Mouse (Mus musculus): ENCODE results near the gene Spast.
A peak's percentile ranks its signal among the peaks of the same experiment; 100 is the strongest.

Gene Spast

GRCm38 (mm10) chr17:74424401-74425005, 85.7 kb downstream of the Spast start:
- no peak for DNase-seq (ENCODE audit: low read depth, low spot score)

- DNase-seq (ENCODE audit: low read depth, low spot score) = no peak
Observed at GRCm38 (mm10) chr17:74430074-74430473, 91.3 kb downstream of the Spast start.

- peak; percentile 59 for DNase-seq (ENCODE audit: low read depth, low spot score)
Observed at GRCm38 (mm10) chr17:74431481-74431880, 92.7 kb downstream of the Spast start.

- DNase-seq (ENCODE audit: low read depth, low spot score) = no peak
Observed at GRCm38 (mm10) chr17:74432631-74433030, 93.8 kb downstream of the Spast start.

- no peak for DNase-seq (ENCODE audit: low read depth, low spot score)
Observed at GRCm38 (mm10) chr17:74437762-74438161, 99.0 kb downstream of the Spast start.

GRCm38 (mm10) chr17:74440486-74440885, 101.7 kb downstream of the Spast start:
- no peak for DNase-seq (ENCODE audit: low read depth, low spot score)
